Mouse (Mus musculus): ENCODE results near the gene Zic1. TPM values are rescaled to one million over a fixed set of nuclear protein-coding genes. Genes with fewer than 3 reads are reported as not detected.

Zic1 gene
- polyA plus RNA-seq, 1 experiment from 2014 or later, result 30.5 TPM

GRCm38 (mm10) chr9:91366999-91367811 is 1.6 kb upstream of the Zic1 start:
- peaks cover 18% of the 10 kb centered on the region for H3K27me3 ChIP-seq (ENCODE audit: control insufficient read depth, insufficient read depth, low read length)
- no peaks in the 10 kb centered on the region for H3K9me3 ChIP-seq (ENCODE audit: control insufficient read depth, low read length)
- peak overlapping the region; percentile 42 for H3K4me2 ChIP-seq (ENCODE audit: low read depth, low read length)
- no peak for ATAC-seq (ENCODE audit: low read depth)
- peak overlapping the region; percentile 59 for H3K9ac ChIP-seq (replicated peaks; ENCODE audit: low read depth, low read length)
- WGBS, result 1% methylated on average over 30 of the region's 30 CpGs
- H3K36me3 ChIP-seq (ENCODE audit: control insufficient read depth, insufficient read depth, low read length), result no peaks in the 10 kb centered on the region; the same call in 1 of the 2 replicates
- peaks cover 3% of the 10 kb centered on the region; the same call in 1 of the 2 replicates for H3K4me1 ChIP-seq (ENCODE audit: control insufficient read depth, insufficient read depth, low read length)
- H3K4me3 ChIP-seq (ENCODE audit: low read depth, low read length), result peak overlapping the region; percentile 32
- peak overlapping the region; percentile 97 for H3K27ac ChIP-seq (ENCODE audit: low read depth, low read length)

GRCm38 (mm10) chr9:91366226-91366998 is 802 bp upstream of the Zic1 start:
- Histone ChIP-seq H3K9ac (replicated peaks; ENCODE audit: low read depth, low read length) (peak overlapping the region; percentile 59), H3K4me3 (ENCODE audit: low read depth, low read length) (peak overlapping the region; percentile 32), H3K27ac (ENCODE audit: low read depth, low read length) (peak overlapping the region; percentile 97), H3K9me3 (ENCODE audit: control insufficient read depth, low read length) (no peaks in the 10 kb centered on the region), H3K4me1 (ENCODE audit: control insufficient read depth, insufficient read depth, low read length) (peaks cover 3% of the 10 kb centered on the region; the same call in 1 of the 2 replicates), H3K4me2 (ENCODE audit: low read depth, low read length) (peak overlapping the region; percentile 42), H3K36me3 (ENCODE audit: control insufficient read depth, insufficient read depth, low read length) (no peaks in the 10 kb centered on the region; the same call in 1 of the 2 replicates), H3K27me3 (ENCODE audit: control insufficient read depth, insufficient read depth, low read length) (peaks cover 12% of the 10 kb centered on the region)
- peak; percentile 45 for ATAC-seq (ENCODE audit: low read depth)
- 1% methylated on average over 17 of the region's 18 CpGs for WGBS

- peak overlapping the region; percentile 92 for H3K9ac ChIP-seq (replicated peaks; ENCODE audit: low read depth, low read length)
- H3K36me3 ChIP-seq (ENCODE audit: control insufficient read depth, insufficient read depth, low read length), result no peaks in the 10 kb centered on the region; the same call in 1 of the 2 replicates
- WGBS, result under 1% methylated on average over 32 of the region's 42 CpGs
- peak overlapping the region; percentile 97 for H3K27ac ChIP-seq (ENCODE audit: low read depth, low read length)
- peak; percentile 28 for ATAC-seq (ENCODE audit: low read depth)
- H3K27me3 ChIP-seq (ENCODE audit: control insufficient read depth, insufficient read depth, low read length), result no peaks in the 10 kb centered on the region
- H3K9me3 ChIP-seq (ENCODE audit: control insufficient read depth, low read length), result no peaks in the 10 kb centered on the region
- peak overlapping the region; percentile 59 for H3K4me3 ChIP-seq (ENCODE audit: low read depth, low read length)
- peak overlapping the region; percentile 48 for H3K4me2 ChIP-seq (ENCODE audit: low read depth, low read length)
- no peaks in the 10 kb centered on the region for H3K4me1 ChIP-seq (ENCODE audit: control insufficient read depth, insufficient read depth, low read length)
Observed at GRCm38 (mm10) chr9:91364971-91365501, 574 bp downstream of the Zic1 start.

GRCm38 (mm10) chr9:91364127-91364970 is 1.3 kb downstream of the Zic1 start:
- H3K9ac ChIP-seq (replicated peaks; ENCODE audit: low read depth, low read length), result peak overlapping the region; percentile 92
- peak overlapping the region; percentile 48 for H3K4me2 ChIP-seq (ENCODE audit: low read depth, low read length)
- peak overlapping the region; percentile 97 for H3K27ac ChIP-seq (ENCODE audit: low read depth, low read length)
- no peaks in the 10 kb centered on the region for H3K9me3 ChIP-seq (ENCODE audit: control insufficient read depth, low read length)
- H3K4me1 ChIP-seq (ENCODE audit: control insufficient read depth, insufficient read depth, low read length), result no peaks in the 10 kb centered on the region
- H3K4me3 ChIP-seq (ENCODE audit: low read depth, low read length), result peak overlapping the region; percentile 59
- H3K27me3 ChIP-seq (ENCODE audit: control insufficient read depth, insufficient read depth, low read length), result peaks cover under 1% of the 10 kb centered on the region; the same call in 1 of the 2 replicates
- under 1% methylated on average over 77 of the region's 77 CpGs for WGBS
- no peaks in the 10 kb centered on the region; the same call in 1 of the 2 replicates for H3K36me3 ChIP-seq (ENCODE audit: control insufficient read depth, insufficient read depth, low read length)
- peak; percentile 18 for ATAC-seq (ENCODE audit: low read depth)

- 2% methylated on average over 7 of the region's 7 CpGs for WGBS
- H3K4me1 ChIP-seq (ENCODE audit: control insufficient read depth, insufficient read depth, low read length), result no peaks in the 10 kb centered on the region
- ATAC-seq (ENCODE audit: low read depth), result no peak
Observed at GRCm38 (mm10) chr9:91363814-91364126, 1.8 kb downstream of the Zic1 start.

GRCm38 (mm10) chr9:91363011-91363730 is 2.4 kb downstream of the Zic1 start:
- peaks cover 4% of the 10 kb centered on the region; the same call in 1 of the 2 replicates for H3K27me3 ChIP-seq (ENCODE audit: control insufficient read depth, insufficient read depth, low read length)
- H3K9me3 ChIP-seq (ENCODE audit: control insufficient read depth, low read length), result no peaks in the 10 kb centered on the region
- H3K4me3 ChIP-seq (ENCODE audit: low read depth, low read length), result peak overlapping the region; percentile 59
- peak overlapping the region; percentile 97 for H3K27ac ChIP-seq (ENCODE audit: low read depth, low read length)
- peak overlapping the region; percentile 92 for H3K9ac ChIP-seq (replicated peaks; ENCODE audit: low read depth, low read length)
- no peaks in the 10 kb centered on the region; the same call in 1 of the 2 replicates for H3K36me3 ChIP-seq (ENCODE audit: control insufficient read depth, insufficient read depth, low read length)
- 1% methylated on average over 14 of the region's 14 CpGs for WGBS
- no peak for ATAC-seq (ENCODE audit: low read depth)
- no peaks in the 10 kb centered on the region for H3K4me1 ChIP-seq (ENCODE audit: control insufficient read depth, insufficient read depth, low read length)
- peak overlapping the region; percentile 48 for H3K4me2 ChIP-seq (ENCODE audit: low read depth, low read length)

More at GRCm38 (mm10) chr9:91363814-91364126, 1.8 kb downstream of the Zic1 start:
- Histone ChIP-seq H3K4me3 (ENCODE audit: low read depth, low read length) (peak overlapping the region; percentile 59), H3K27ac (ENCODE audit: low read depth, low read length) (peak overlapping the region; percentile 97), H3K36me3 (ENCODE audit: control insufficient read depth, insufficient read depth, low read length) (no peaks in the 10 kb centered on the region; the same call in 1 of the 2 replicates), H3K9ac (replicated peaks; ENCODE audit: low read depth, low read length) (peak overlapping the region; percentile 92), H3K4me2 (ENCODE audit: low read depth, low read length) (peak overlapping the region; percentile 48), H3K9me3 (ENCODE audit: control insufficient read depth, low read length) (no peaks in the 10 kb centered on the region), H3K27me3 (ENCODE audit: control insufficient read depth, insufficient read depth, low read length) (peaks cover 4% of the 10 kb centered on the region; the same call in 1 of the 2 replicates)

- H3K27ac ChIP-seq (ENCODE audit: low read depth, low read length), result peak within 1 kb of the TSS; percentile 97
- H3K4me2 ChIP-seq (ENCODE audit: low read depth, low read length), result peak within 1 kb of the TSS; percentile 48
- H3K27me3 ChIP-seq (ENCODE audit: control insufficient read depth, insufficient read depth, low read length), result peaks cover 4% of the 10 kb centered on the region; the same call in 1 of the 2 replicates
- H3K4me1 ChIP-seq (ENCODE audit: control insufficient read depth, insufficient read depth, low read length), result no peaks in the 10 kb centered on the region
- peak within 1 kb of the TSS; percentile 59 for H3K4me3 ChIP-seq (ENCODE audit: low read depth, low read length)
- WGBS, result 1% methylated on average over 44 of the region's 45 CpGs
- H3K36me3 ChIP-seq (ENCODE audit: control insufficient read depth, insufficient read depth, low read length), result no peaks in the 10 kb centered on the region; the same call in 1 of the 2 replicates
- H3K9ac ChIP-seq (replicated peaks; ENCODE audit: low read depth, low read length), result peak within 1 kb of the TSS; percentile 92
- H3K9me3 ChIP-seq (ENCODE audit: control insufficient read depth, low read length), result no peaks in the 10 kb centered on the region
- peak; percentile 29 for ATAC-seq (ENCODE audit: low read depth)
Observed at GRCm38 (mm10) chr9:91361856-91362601, 3.6 kb downstream of the Zic1 start, which contains the start of gene Zic4. TSS of gene Zic4 (plus strand) at chr9:91362413.

Data from neural tube, embryonic 14.5 days (tissue).